Mouse (Mus musculus): ENCODE measurements at regions not wholly inside any gene's neighbourhood (a gene's known extent, or its start where the extent isn't known, plus 50 kb on each side); places are given as distances from the start of the nearest gene placed in this dataset.
"Not testable (repeated sequence)": the region's sequence is repeated elsewhere in the genome, so short reads cannot be mapped to it uniquely, and the experiment has no call there.

- DNase-seq: not testable (repeated sequence)
Observed at GRCm38 (mm10) chr10:99599142-99600120, 160.0 kb downstream of the Csl start.

GRCm38 (mm10) chr10:99602331-99602730, 157.1 kb downstream of the Csl start:
- DNase-seq: peak; percentile 62

GRCm38 (mm10) chr10:99604172-99604571, 155.3 kb downstream of the Csl start:
- DNase-seq: peak; percentile 44

- no peak for DNase-seq
Observed at GRCm38 (mm10) chr10:99608477-99608876, 151.0 kb downstream of the Csl start.

GRCm38 (mm10) chr10:99609420-99609819, 150.0 kb downstream of the Csl start:
- DNase-seq: no peak

- no peak for DNase-seq
Observed at GRCm38 (mm10) chr10:99610890-99611289, 148.6 kb downstream of the Csl start.

GRCm38 (mm10) chr10:99614392-99615249, 144.8 kb downstream of the Csl start:
- no peak for DNase-seq

- no peak for DNase-seq
Observed at GRCm38 (mm10) chr10:99615371-99615770, 144.1 kb downstream of the Csl start.

GRCm38 (mm10) chr10:99615779-99616178, 143.7 kb downstream of the Csl start:
- peak; percentile 97 for DNase-seq

- no peak for DNase-seq
Observed at GRCm38 (mm10) chr10:99617623-99618022, 141.8 kb downstream of the Csl start.

- DNase-seq: peak; percentile 84
Observed at GRCm38 (mm10) chr10:99619421-99620151, 139.9 kb downstream of the Csl start.

- DNase-seq: no peak
Observed at GRCm38 (mm10) chr10:99620489-99620888, 139.0 kb downstream of the Csl start.

GRCm38 (mm10) chr10:99627355-99627754, 132.1 kb downstream of the Csl start:
- DNase-seq: peak; percentile 39

- no peak for DNase-seq
Observed at GRCm38 (mm10) chr10:99632250-99632985, 127.0 kb downstream of the Csl start.

GRCm38 (mm10) chr10:99635796-99636195, 123.7 kb downstream of the Csl start:
- DNase-seq: peak; percentile 52

- no peak for DNase-seq
Observed at GRCm38 (mm10) chr10:99639022-99639421, 120.4 kb downstream of the Csl start.

- DNase-seq: no peak
Observed at GRCm38 (mm10) chr10:99639469-99639868, 120.0 kb downstream of the Csl start.

- DNase-seq: peak; percentile 79
Observed at GRCm38 (mm10) chr10:99641784-99642183, 117.7 kb downstream of the Csl start.

GRCm38 (mm10) chr10:99642201-99642827, 117.1 kb downstream of the Csl start:
- DNase-seq: no peak

- DNase-seq: peak; percentile 46
Observed at GRCm38 (mm10) chr10:99644981-99645380, 114.5 kb downstream of the Csl start.

GRCm38 (mm10) chr10:99652011-99652410, 107.4 kb downstream of the Csl start:
- no peak for DNase-seq

Measured in lung, postnatal 36 days (tissue).